Comparison of ENCODE assay signal across 8 mouse cellular contexts in genomic region chrX:151169261-151169961, GRCm38 (mm10). TPM values are rescaled to one million over a fixed set of nuclear protein-coding genes. Genes with fewer than 3 reads are reported as not detected.
DNase-seq lines count a peak whose midpoint lies in the region; ATAC-seq lines count a peak whose summit lies in the region.

No protein-coding gene starts in this region.

- peak; percentile 81 for ATAC-seq in heart, embryonic 13.5 days (ENCODE audit: extremely low read depth, insufficient number of reproducible peaks, low FRiP score, low TSS enrichment)
- peak; percentile 77 for ATAC-seq in liver, embryonic 11.5 days (replicated peaks; ENCODE audit: low FRiP score)
- peak; percentile 96 for ATAC-seq in neural tube, embryonic 15.5 days (ENCODE audit: low FRiP score)

- no peaks in the 10 kb centered on the region for H3K9me3 ChIP-seq in heart, embryonic 13.5 days
- no peaks in the 10 kb centered on the region for H3K9me3 ChIP-seq in liver, embryonic 11.5 days (ENCODE audit: control insufficient read depth, low read length)
- no peaks in the 10 kb centered on the region for H3K9me3 ChIP-seq in neural tube, embryonic 15.5 days (replicated peaks)

- peak; percentile 4 to 10 for DNase-seq in B cell, adult 2 months
- DNase-seq in brain, adult 2 months (ENCODE audit: low read depth, low spot score) = peak; percentile 85
- DNase-seq in fibroblast of lung, adult 2 months (ENCODE audit: low read depth) = peak; percentile 8
- DNase-seq in kidney, postnatal 10 days = peak; percentile 80
- DNase-seq in liver, embryonic 11.5 days (ENCODE audit: low spot score) = peak; percentile 66
- DNase-seq in thymus, postnatal 25 days = peak; percentile 55

- peak overlapping the region; percentile 74 for H3K9ac ChIP-seq in heart, embryonic 13.5 days
- no peak overlapping the region for H3K9ac ChIP-seq in liver, embryonic 11.5 days (ENCODE audit: low read depth, low read length)
- peak overlapping the region; percentile 49 for H3K9ac ChIP-seq in neural tube, embryonic 15.5 days (replicated peaks)

- H3K36me3 ChIP-seq in heart, embryonic 13.5 days = no peaks in the 10 kb centered on the region
- no peaks in the 10 kb centered on the region for H3K36me3 ChIP-seq in liver, embryonic 11.5 days (ENCODE audit: control insufficient read depth, insufficient read depth, low read length)
- no peaks in the 10 kb centered on the region for H3K36me3 ChIP-seq in neural tube, embryonic 15.5 days

- H3K27ac ChIP-seq in heart, embryonic 13.5 days (replicated peaks) = peak overlapping the region; percentile 72; the same call in 1 of the 2 replicates
- H3K27ac ChIP-seq in liver, embryonic 11.5 days (ENCODE audit: low read depth, low read length) = no peak overlapping the region
- peak overlapping the region; percentile 92 for H3K27ac ChIP-seq in neural tube, embryonic 15.5 days (replicated peaks)

- H3K4me1 ChIP-seq in heart, embryonic 13.5 days = no peaks in the 10 kb centered on the region
- H3K4me1 ChIP-seq in liver, embryonic 11.5 days (replicated peaks; ENCODE audit: control insufficient read depth, insufficient read depth, low read length) = no peaks in the 10 kb centered on the region; the same call in 1 of the 2 replicates
- no peaks in the 10 kb centered on the region for H3K4me1 ChIP-seq in neural tube, embryonic 15.5 days

- H3K4me2 ChIP-seq in heart, embryonic 13.5 days = peak overlapping the region; percentile 68
- peak overlapping the region; percentile 66 for H3K4me2 ChIP-seq in liver, embryonic 11.5 days
- H3K4me2 ChIP-seq in neural tube, embryonic 15.5 days = peak overlapping the region; percentile 59

- H3K4me3 ChIP-seq in heart, embryonic 13.5 days = peak overlapping the region; percentile 60
- H3K4me3 ChIP-seq in liver, embryonic 11.5 days (ENCODE audit: low read depth, low read length) = peak overlapping the region; percentile 47
- H3K4me3 ChIP-seq in neural tube, embryonic 15.5 days (replicated peaks) = peak overlapping the region; percentile 51

- H3K27me3 ChIP-seq in heart, embryonic 13.5 days (replicated peaks) = no peaks in the 10 kb centered on the region
- peaks cover 24% of the 10 kb centered on the region for H3K27me3 ChIP-seq in liver, embryonic 11.5 days (replicated peaks; ENCODE audit: control insufficient read depth, insufficient read depth, low read length)
- no peaks in the 10 kb centered on the region for H3K27me3 ChIP-seq in neural tube, embryonic 15.5 days (replicated peaks)

- WGBS in heart, embryonic 13.5 days = 14% methylated on average over 48 of the region's 58 CpGs
- 7% methylated on average over 44 of the region's 58 CpGs for WGBS in liver, embryonic 11.5 days
- 24% methylated on average over 37 of the region's 58 CpGs for WGBS in neural tube, embryonic 15.5 days

RNA-seq across cellular contexts. Expression of gene Wnk3, which starts 28.5 kb away (rescaled TPM):
- polyA plus RNA-seq in heart, embryonic 13.5 days (2015; fragmentation: Nextera tagmentation; extraction: Ambion mirVana) = 0.98 and 1.0 TPM in 2 replicates
- 1.3 and 1.7 TPM in 2 replicates for polyA plus RNA-seq in liver, embryonic 11.5 days (2014; fragmentation: Nextera tagmentation; extraction: Ambion mirVana)
- polyA plus RNA-seq in neural tube, embryonic 15.5 days (2015; fragmentation: Nextera tagmentation; extraction: Ambion mirVana) = 8.8 and 10.1 TPM in 2 replicates

Comparison
In these comparisons a context has a peak if more than half of its experiments do, and no peak if none do; other contexts are left out.
1. DNase-seq: peak in every context shown above with its lines; median percentile 85 in brain, adult 2 months; 80 in kidney, postnatal 10 days; 66 in liver, embryonic 11.5 days; 55 in thymus, postnatal 25 days; 8 in fibroblast of lung, adult 2 months; 7 in B cell, adult 2 months.